Mouse (Mus musculus) bone marrow macrophage, adult 2 months (primary cell): ENCODE data around the gene Bst1.

Experiments
- CTCF ChIP-seq: IDR thresholded peaks from 2 replicates; pipeline ENCODE4 v1.5.1; 2012; ENCODE audit warnings: low read depth, mild to moderate bottlenecking, low read length, moderate library complexity
- POLR2A ChIP-seq: IDR thresholded peaks from 2 replicates; pipeline ENCODE4 v1.6.1; 2012; ENCODE audit warnings: mild to moderate bottlenecking, low read depth, low read length, borderline replicate concordance

- no peak for TF ChIP-seq CTCF
- TF ChIP-seq POLR2A = no peak
These were observed 32.1 kb upstream of the Bst1 start for GRCm38 (mm10) chr5:43786607-43787006.
